Mouse (Mus musculus) liver, embryonic 14.5 days (tissue): ENCODE results near the gene Plppr1.
"Not testable (repeated sequence)": the region's sequence is repeated elsewhere in the genome, so short reads cannot be mapped to it uniquely, and the experiment has no call there.

ENCODE experiments used
- CTCF ChIP-seq: IDR thresholded peaks from 2 replicates; pipeline ENCODE4 v1.5.1; 2016; ENCODE audit warnings: antibody characterized with exemption, low read depth, control low read depth
- EP300 ChIP-seq: IDR thresholded peaks from 2 replicates; pipeline ENCODE4 v1.6.1; 2016; ENCODE audit warnings: antibody characterized with exemption, low read depth

DNA sequence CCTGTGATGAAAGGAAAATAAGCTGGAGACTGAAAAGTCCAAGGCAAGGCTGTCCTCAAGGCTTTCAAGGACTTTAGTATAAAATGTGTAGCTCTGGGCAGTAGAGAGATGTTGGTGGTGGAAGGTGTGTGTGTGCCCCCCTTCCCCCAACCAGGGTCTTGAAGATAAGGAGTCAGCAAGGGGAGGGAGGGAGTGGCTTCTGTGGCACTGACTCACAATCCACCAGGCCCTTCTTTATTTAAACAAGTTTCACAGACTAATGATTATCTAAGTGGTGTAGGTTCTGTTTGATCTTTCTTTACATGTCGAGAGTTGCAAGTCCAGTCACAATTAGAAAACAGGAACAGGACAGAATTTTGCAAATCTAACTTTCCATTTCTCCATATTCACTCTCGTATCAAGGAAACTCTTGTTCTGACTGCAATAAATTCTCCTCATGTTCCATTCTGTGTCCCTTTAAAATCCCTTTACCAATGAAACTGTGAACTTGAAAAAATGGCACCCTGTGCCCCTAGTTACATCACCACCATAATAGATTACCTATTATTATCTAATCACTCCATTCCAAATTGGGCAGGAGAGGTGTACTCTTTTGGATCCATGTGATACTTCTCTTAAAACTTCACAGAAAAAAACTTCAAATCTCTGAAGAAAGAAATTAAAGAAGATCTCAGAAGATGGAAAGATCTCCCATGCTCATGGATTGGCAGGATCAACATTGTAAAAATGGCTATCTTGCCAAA, 324.7 kb downstream of the Plppr1 start:
- not testable (repeated sequence) for TF ChIP-seq EP300, CTCF
